Mouse (Mus musculus) lung, adult 2 months (tissue): ENCODE measurements around the gene Gm20388. TPM values are rescaled to one million over a fixed set of nuclear protein-coding genes. Genes with fewer than 3 reads are reported as not detected.
A peak's percentile ranks its signal among the peaks of the same experiment; 100 is the strongest.
"Not testable (repeated sequence)": the region's sequence is repeated elsewhere in the genome, so short reads cannot be mapped to it uniquely, and the experiment has no call there.

Source experiments
- DNase-seq: peaks from one replicate; pipeline ENCODE4 v3.0.0; 2022
- H3K4me1 ChIP-seq: fragments of 200-500 bp; 2 replicates; pipeline ENCODE4 v1.6.1; 2011; ENCODE audit warnings: low read length; ENCODE audit not compliant: control insufficient read depth, insufficient read depth
- H3K4me3 ChIP-seq: fragments of 200-500 bp; replicated peaks from 2 replicates; pipeline ENCODE3; 2011; ENCODE audit warnings: low read depth, mild to moderate bottlenecking, control low read depth, low read length; ENCODE audit errors: extremely low read depth
- CTCF ChIP-seq: fragments of 200-500 bp; IDR thresholded peaks from 2 replicates; pipeline ENCODE4 v1.5.1; 2011; ENCODE audit warnings: mild to moderate bottlenecking, low read length, control low read depth; ENCODE audit not compliant: insufficient read depth
- POLR2A ChIP-seq: fragments of 200-500 bp; IDR thresholded peaks from 2 replicates; pipeline ENCODE4 v1.6.1; 2011; ENCODE audit warnings: low read depth, mild to moderate bottlenecking, control low read depth, low read length, borderline replicate concordance; ENCODE audit errors: extremely low read depth
- WGBS: fragments of 180-500 bp; shearing (Covaris S2); methylation state at CpG from one replicate; pipeline ENCODE4 v1.1.7; 2018; 5-methylcytosine and 5-hydroxymethylcytosine counted together
- polyA plus RNA-seq: library from polyadenylated mRNA; depleted of rRNA; stranded (reverse); fragments of >200 nt; gene quantifications from 2 replicates; pipeline ENCODE4 v1.2.3, GENCODE M21; 2012

The Gm20388 gene
- polyA plus RNA-seq, 1 experiment: 67.8 TPM

GRCm38 (mm10) chr8:120787631-120788030, 877.0 kb downstream of the Gm20388 start:
- no peak overlapping the region for H3K4me3 ChIP-seq
- no peak for TF ChIP-seq CTCF
- no peak for TF ChIP-seq POLR2A
- 41% methylated on average over 5 of the region's 5 CpGs for WGBS
- no peaks in the 10 kb centered on the region; the same call in 1 of the 2 replicates for H3K4me1 ChIP-seq
- DNase-seq: no peak

GRCm38 (mm10) chr8:120792710-120793109, 882.1 kb downstream of the Gm20388 start:
- TF ChIP-seq POLR2A (no peak), CTCF (no peak)
- no peak for DNase-seq
- no peak overlapping the region for H3K4me3 ChIP-seq
- no peaks in the 10 kb centered on the region; the same call in 1 of the 2 replicates for H3K4me1 ChIP-seq
- 72% methylated on average over 15 of the region's 15 CpGs for WGBS

- Histone ChIP-seq H3K4me3 (no peak overlapping the region), H3K4me1 (no peaks in the 10 kb centered on the region)
- peak; percentile 77 for DNase-seq
- TF ChIP-seq CTCF (peak; percentile 96), POLR2A (no peak)
- 49% methylated on average over 9 of the region's 9 CpGs for WGBS
Measured at GRCm38 (mm10) chr8:120795944-120796635, 885.4 kb downstream of the Gm20388 start.

- DNase-seq: no peak
- H3K4me3 ChIP-seq: no peak overlapping the region
- WGBS: 62% methylated on average over 9 of the region's 9 CpGs
- no peaks in the 10 kb centered on the region for H3K4me1 ChIP-seq
- TF ChIP-seq POLR2A (no peak), CTCF (no peak)
Measured at GRCm38 (mm10) chr8:120797019-120797727, 886.5 kb downstream of the Gm20388 start.

- DNase-seq: peak; percentile 65
- Histone ChIP-seq H3K4me1 (no peaks in the 10 kb centered on the region), H3K4me3 (no peak overlapping the region)
- 8% methylated on average over 17 of the region's 17 CpGs for WGBS
- TF ChIP-seq CTCF: peak; percentile 83
- TF ChIP-seq POLR2A: no peak
Measured at GRCm38 (mm10) chr8:120800308-120800865, 889.7 kb downstream of the Gm20388 start.

- H3K4me3 ChIP-seq, H3K4me1 ChIP-seq, DNase-seq: not testable (repeated sequence)
- WGBS: 73% methylated on average over 6 of the region's 6 CpGs
Measured at GRCm38 (mm10) chr8:120803661-120804375, 893.2 kb downstream of the Gm20388 start.

GRCm38 (mm10) chr8:120804741-120805140, 894.1 kb downstream of the Gm20388 start:
- Histone ChIP-seq H3K4me3 (no peak overlapping the region), H3K4me1 (no peaks in the 10 kb centered on the region)
- TF ChIP-seq POLR2A (no peak), CTCF (no peak)
- 61% methylated on average over 3 of the region's 3 CpGs for WGBS
- DNase-seq: no peak

- Histone ChIP-seq H3K4me3 (no peak overlapping the region), H3K4me1 (no peaks in the 10 kb centered on the region)
- no peak for DNase-seq
- no peak for TF ChIP-seq CTCF
- no peak for TF ChIP-seq POLR2A
- WGBS: 63% methylated on average over 12 of the region's 12 CpGs
Measured at GRCm38 (mm10) chr8:120806780-120807264, 896.2 kb downstream of the Gm20388 start.

GRCm38 (mm10) chr8:120807719-120808118, 897.1 kb downstream of the Gm20388 start:
- no peak for DNase-seq
- TF ChIP-seq POLR2A (no peak), CTCF (peak; percentile 43)
- no peak overlapping the region for H3K4me3 ChIP-seq
- WGBS: 43% methylated on average over 6 of the region's 6 CpGs
- no peaks in the 10 kb centered on the region for H3K4me1 ChIP-seq
